Mouse (Mus musculus) neural tube, embryonic 14.5 days (tissue): ENCODE measurements around the gene Slitrk4. TPM values are rescaled to one million over a fixed set of nuclear protein-coding genes. Genes with fewer than 3 reads are reported as not detected.

Experiments
- ATAC-seq: fragments of 200-750 bp; cut with Nextera tagmentation; 2 replicates; pipeline ENCODE4 v1.8.0; 2017; ENCODE audit warnings: low read depth, mild to moderate bottlenecking, moderate TSS enrichment, moderate library complexity
- H3K27ac ChIP-seq: fragments of 300-500 bp; sonication (generic); 2 replicates; pipeline ENCODE4 v1.5.1; 2014; ENCODE audit warnings: low read depth, mild to moderate bottlenecking, control low read depth, low read length, moderate library complexity, mixed read lengths
- H3K27me3 ChIP-seq: fragments of 300-500 bp; sonication (generic); 2 replicates; pipeline ENCODE4 v1.6.1; 2014; ENCODE audit warnings: low read length; ENCODE audit not compliant: control insufficient read depth, insufficient read depth
- H3K36me3 ChIP-seq: fragments of 300-500 bp; sonication (generic); 2 replicates; pipeline ENCODE4 v1.6.1; 2014; ENCODE audit warnings: low read length, mixed read lengths; ENCODE audit not compliant: control insufficient read depth, insufficient read depth
- H3K4me1 ChIP-seq: fragments of 300-500 bp; sonication (generic); 2 replicates; pipeline ENCODE4 v1.6.1; 2014; ENCODE audit warnings: low read length; ENCODE audit not compliant: control insufficient read depth, insufficient read depth
- H3K4me2 ChIP-seq: fragments of 300-500 bp; sonication (generic); 2 replicates; pipeline ENCODE4 v1.6.1; 2014; ENCODE audit warnings: mild to moderate bottlenecking, low read depth, low read length, control low read depth
- H3K4me3 ChIP-seq: fragments of 300-500 bp; sonication (generic); 2 replicates; pipeline ENCODE4 v1.5.1; 2014; ENCODE audit warnings: low read depth, low read length, control low read depth, mixed read lengths
- H3K9ac ChIP-seq: fragments of 300-500 bp; sonication (generic); replicated peaks from 2 replicates; pipeline ENCODE4 v1.6.1; 2014; ENCODE audit warnings: low read depth, mild to moderate bottlenecking, control low read depth, low read length, mixed read lengths
- H3K9me3 ChIP-seq: fragments of 300-500 bp; sonication (generic); 2 replicates; pipeline ENCODE4 v1.6.1; 2016; ENCODE audit warnings: low read length; ENCODE audit not compliant: control insufficient read depth
- WGBS: fragments of 180-500 bp; shearing (Covaris S2); extraction: QIAGEN DNeasy Blood & Tissue Kit; methylation state at CpG from one replicate; pipeline ENCODE4 v1.1.7; 2014; 5-methylcytosine and 5-hydroxymethylcytosine counted together
- polyA plus RNA-seq: library from polyadenylated mRNA; unstranded; fragments of >200 nt; fragmentation: Nextera tagmentation; extraction: Ambion mirVana; gene quantifications from 2 replicates; pipeline ENCODE4 v1.2.1, GENCODE M21; 2014

The Slitrk4 gene
- 27.3 and 30.1 TPM in 2 replicates for polyA plus RNA-seq

GRCm38 (mm10) chrX:64276290-64277125, at the start of gene Slitrk4:
Gene Slitrk4, minus strand, starts transcription at chrX:64276996.
- no peaks in the 10 kb centered on the region for H3K9me3 ChIP-seq
- WGBS = 12% methylated on average over 45 of the region's 54 CpGs
- H3K27ac ChIP-seq = peak within 1 kb of the TSS; percentile 66; the same call in 1 of the 2 replicates
- H3K9ac ChIP-seq = peak within 1 kb of the TSS; percentile 57
- peak; percentile 85 for ATAC-seq
- no peaks in the 10 kb centered on the region for H3K27me3 ChIP-seq
- H3K4me2 ChIP-seq = peak within 1 kb of the TSS; percentile 48
- no peaks in the 10 kb centered on the region for H3K4me1 ChIP-seq
- H3K4me3 ChIP-seq = peak within 1 kb of the TSS; percentile 51
- no peaks in the 10 kb centered on the region for H3K36me3 ChIP-seq

DNA sequence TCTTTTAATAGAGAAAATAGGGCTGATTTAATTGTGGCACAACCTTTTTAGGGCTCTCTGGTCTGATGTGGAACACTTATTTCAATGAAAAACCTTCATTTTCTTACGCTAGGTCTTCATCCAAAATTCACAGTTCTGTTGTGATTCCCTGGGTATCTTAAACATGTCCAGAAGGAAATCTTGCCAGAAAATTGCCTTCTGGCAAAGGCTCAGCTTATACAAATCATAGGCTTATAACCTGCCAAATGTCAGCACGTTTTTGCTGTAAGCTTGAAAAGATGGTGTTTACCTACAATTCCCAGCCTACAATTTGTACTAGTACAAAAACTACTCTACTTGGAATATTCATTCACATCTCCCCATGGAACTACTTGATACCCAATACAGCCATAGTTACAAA, 42.7 kb upstream of the Slitrk4 start:
- Histone ChIP-seq H3K27ac (no peak overlapping the region), H3K27me3 (no peaks in the 10 kb centered on the region), H3K4me2 (no peak overlapping the region), H3K9me3 (no peaks in the 10 kb centered on the region), H3K4me3 (no peak overlapping the region), H3K36me3 (no peaks in the 10 kb centered on the region), H3K4me1 (no peaks in the 10 kb centered on the region), H3K9ac (no peak overlapping the region)
- 75% methylated on average over 2 of the region's 2 CpGs for WGBS
- no peak for ATAC-seq

- Histone ChIP-seq H3K9me3 (no peaks in the 10 kb centered on the region), H3K4me1 (no peaks in the 10 kb centered on the region), H3K36me3 (no peaks in the 10 kb centered on the region), H3K4me2 (peak overlapping the region; percentile 48), H3K9ac (no peak overlapping the region), H3K27me3 (no peaks in the 10 kb centered on the region), H3K4me3 (peak overlapping the region; percentile 51; the same call in 1 of the 2 replicates), H3K27ac (no peak overlapping the region)
- WGBS = 15% methylated on average over 5 of the region's 6 CpGs
- peak; percentile 12; the same call in 1 of the 2 replicates for ATAC-seq
Measured at GRCm38 (mm10) chrX:64277991-64278301, 1.1 kb upstream of the Slitrk4 start.

DNA sequence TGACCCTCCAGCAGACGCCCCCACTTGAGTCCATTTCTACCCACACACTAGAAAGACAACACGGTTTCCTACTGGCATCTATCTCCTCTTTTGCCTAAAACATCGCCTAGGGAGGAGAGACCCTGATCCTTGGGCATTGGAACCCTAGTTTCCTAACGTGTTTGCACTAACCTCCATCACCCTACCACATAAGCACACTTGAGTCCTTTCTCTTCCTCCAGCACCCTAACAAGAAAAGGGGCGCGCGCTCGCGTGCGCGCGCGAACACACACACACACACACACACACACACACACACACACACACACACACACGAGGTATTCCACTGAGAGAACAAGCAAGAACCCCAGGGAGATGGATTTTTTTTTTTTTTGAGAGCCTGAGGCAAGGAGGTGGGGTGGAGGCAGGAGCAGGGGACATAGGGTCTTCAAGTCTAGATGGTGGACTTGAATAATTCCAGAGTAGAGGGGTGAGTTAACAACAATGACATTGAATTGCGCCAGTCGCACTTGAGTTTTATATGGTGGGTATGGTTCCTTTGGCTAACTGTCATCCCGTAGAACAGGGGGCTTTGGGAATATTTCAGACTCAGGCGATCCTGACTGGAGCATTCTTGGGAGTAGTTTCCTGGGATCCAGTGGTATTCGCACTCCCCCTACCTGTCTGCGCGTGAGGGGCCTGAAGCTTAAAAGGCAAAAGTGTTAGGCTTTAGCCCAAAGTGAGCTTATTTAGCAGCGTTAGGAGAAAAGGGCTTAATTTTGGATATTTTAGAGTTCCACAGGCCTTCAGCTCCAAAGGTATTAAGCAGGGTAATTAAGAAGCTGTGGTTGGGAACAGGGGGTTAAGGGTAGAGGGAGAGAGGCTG, 562 bp upstream of the Slitrk4 start:
- peak overlapping the region; percentile 57; the same call in 1 of the 2 replicates for H3K9ac ChIP-seq
- no peaks in the 10 kb centered on the region for H3K9me3 ChIP-seq
- peak overlapping the region; percentile 66; the same call in 1 of the 2 replicates for H3K27ac ChIP-seq
- H3K4me1 ChIP-seq = no peaks in the 10 kb centered on the region
- H3K4me3 ChIP-seq = peak overlapping the region; percentile 51
- WGBS = 12% methylated on average over 14 of the region's 22 CpGs
- ATAC-seq = peak; percentile 23
- no peaks in the 10 kb centered on the region for H3K27me3 ChIP-seq
- H3K4me2 ChIP-seq = peak overlapping the region; percentile 48
- H3K36me3 ChIP-seq = no peaks in the 10 kb centered on the region

DNA sequence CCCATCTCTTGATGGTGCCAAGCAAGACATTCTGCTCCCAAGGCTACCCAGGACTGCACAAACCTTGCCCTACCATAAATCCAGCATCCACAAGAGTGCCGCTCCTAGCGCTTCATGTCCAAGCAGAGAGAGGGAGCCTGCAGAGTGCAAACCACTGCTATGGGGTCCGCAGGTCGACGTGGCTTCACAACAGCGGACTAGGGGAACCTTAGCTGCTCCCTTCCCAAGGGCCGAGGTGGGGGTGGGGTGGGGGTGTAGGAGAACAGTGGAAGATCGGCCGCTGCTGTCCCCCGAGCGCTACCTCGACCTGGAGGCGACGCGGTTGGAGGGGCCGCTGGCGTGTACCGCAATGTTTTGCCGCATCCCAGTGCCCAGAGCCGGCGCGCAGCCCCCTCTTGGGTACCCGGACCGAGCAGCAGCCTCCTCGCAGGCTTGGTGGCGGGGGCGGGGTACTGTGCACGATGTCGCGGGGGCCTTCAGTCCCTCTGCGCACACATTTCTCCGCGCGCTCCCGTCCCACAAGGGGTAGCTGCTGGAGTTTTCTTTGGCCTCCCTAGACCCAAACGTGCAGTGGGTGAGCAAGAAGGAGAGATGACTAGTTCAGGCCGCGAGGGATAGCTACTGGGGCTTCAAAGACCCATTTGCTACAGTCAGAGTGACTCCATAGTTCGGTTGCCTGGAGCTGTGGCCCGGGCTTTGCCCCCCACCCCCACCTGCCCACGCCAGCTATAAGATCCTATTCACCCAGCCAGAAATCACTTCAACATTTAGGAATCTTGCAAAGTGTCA, 1.1 kb downstream of the Slitrk4 start:
- H3K27ac ChIP-seq = peak overlapping the region; percentile 66; the same call in 1 of the 2 replicates
- WGBS = 12% methylated on average over 33 of the region's 41 CpGs
- H3K27me3 ChIP-seq = no peaks in the 10 kb centered on the region
- no peaks in the 10 kb centered on the region for H3K9me3 ChIP-seq
- ATAC-seq = peak; percentile 67
- peak overlapping the region; percentile 48 for H3K4me2 ChIP-seq
- H3K36me3 ChIP-seq = no peaks in the 10 kb centered on the region
- H3K9ac ChIP-seq = peak overlapping the region; percentile 57
- H3K4me1 ChIP-seq = no peaks in the 10 kb centered on the region
- H3K4me3 ChIP-seq = peak overlapping the region; percentile 51

DNA sequence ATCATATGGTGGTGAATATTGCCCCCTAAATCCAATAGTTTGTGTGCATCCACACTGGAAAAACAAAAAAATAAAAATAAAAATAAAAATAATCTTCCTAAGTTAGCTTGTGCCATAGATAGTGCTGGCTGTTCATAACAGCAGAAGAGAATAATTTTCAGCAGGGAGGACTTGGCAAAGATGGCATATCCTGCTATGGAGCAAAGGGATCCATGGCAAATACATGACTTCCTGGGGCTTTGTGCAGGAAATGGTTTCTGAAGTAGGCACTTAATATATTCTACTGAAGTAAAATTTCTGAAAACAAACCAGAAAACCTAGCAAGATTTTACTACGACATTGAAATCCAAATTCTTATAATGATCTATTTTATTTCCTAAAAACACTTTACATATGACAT, 13.3 kb downstream of the Slitrk4 start:
- no peak overlapping the region for H3K27ac ChIP-seq
- H3K4me3 ChIP-seq = no peak overlapping the region
- WGBS = 86% methylated on average over 1 of the region's 1 CpGs
- no peaks in the 10 kb centered on the region for H3K36me3 ChIP-seq
- no peak for ATAC-seq
- no peak overlapping the region for H3K9ac ChIP-seq
- no peaks in the 10 kb centered on the region for H3K27me3 ChIP-seq
- H3K9me3 ChIP-seq = no peaks in the 10 kb centered on the region
- H3K4me2 ChIP-seq = no peak overlapping the region
- no peaks in the 10 kb centered on the region for H3K4me1 ChIP-seq

Other genes with a start within 250 kb of the Slitrk4 start
- gene Gm6760, start 124.8 kb downstream of the Slitrk4 start, polyA plus RNA-seq = not detected in 2 replicates
- not detected in 2 replicates for gene 3830417A13Rik, start 103.4 kb downstream of the Slitrk4 start, polyA plus RNA-seq